Mouse (Mus musculus) small intestine, adult 2 months (tissue): ENCODE data around the gene Syne1. TPM values are rescaled to one million over a fixed set of nuclear protein-coding genes. Genes with fewer than 3 reads are reported as not detected.

ENCODE experiments used
- H3K27ac ChIP-seq: fragments of 200-500 bp; 2 replicates; pipeline ENCODE4 v1.5.1; 2012; ENCODE audit warnings: low read depth, low read length, control low read depth, inconsistent platforms; ENCODE audit not compliant: insufficient read depth
- H3K27me3 ChIP-seq: fragments of 200-500 bp; 2 replicates; pipeline ENCODE4 v1.6.1; 2012; ENCODE audit warnings: mild to moderate bottlenecking, moderate library complexity, low read length, inconsistent platforms; ENCODE audit not compliant: control insufficient read depth, insufficient read depth
- H3K36me3 ChIP-seq: fragments of 200-500 bp; 2 replicates; pipeline ENCODE4 v1.6.1; 2012; ENCODE audit warnings: mild to moderate bottlenecking, low read length, control low read depth, inconsistent platforms; ENCODE audit not compliant: control insufficient read depth, insufficient read depth
- H3K4me1 ChIP-seq: fragments of 200-500 bp; 2 replicates; pipeline ENCODE4 v1.6.1; 2012; ENCODE audit warnings: low read length, inconsistent platforms, mixed read lengths; ENCODE audit not compliant: control insufficient read depth, insufficient read depth, insufficient read length
- H3K4me3 ChIP-seq: fragments of 200-500 bp; 2 replicates; pipeline ENCODE4 v1.5.1; 2012; ENCODE audit warnings: low read depth, mild to moderate bottlenecking, control low read depth, inconsistent platforms, low read length, moderate library complexity
- CTCF ChIP-seq: fragments of 200-500 bp; IDR thresholded peaks from 2 replicates; pipeline ENCODE4 v1.5.1; 2012; ENCODE audit warnings: low read depth, mild to moderate bottlenecking, control low read depth, inconsistent platforms, low read length, moderate library complexity, mixed read lengths; ENCODE audit not compliant: insufficient replicate concordance, insufficient read length; ENCODE audit errors: extremely low read depth
- POLR2A ChIP-seq: fragments of 200-500 bp; IDR thresholded peaks from 2 replicates; pipeline ENCODE4 v1.6.1; 2012; ENCODE audit warnings: low read depth, mild to moderate bottlenecking, control low read depth, inconsistent platforms, low read length, moderate library complexity
- WGBS: fragments of 180-500 bp; shearing (Covaris S2); methylation state at CpG from one replicate; pipeline ENCODE4 v1.1.7; 2018; 5-methylcytosine and 5-hydroxymethylcytosine counted together
- polyA plus RNA-seq: library from polyadenylated mRNA; depleted of rRNA; stranded (reverse); fragments of >200 nt; gene quantifications from 2 replicates; pipeline ENCODE4 v1.2.3, GENCODE M21; 2012

Gene Syne1
- polyA plus RNA-seq, 1 experiment = 10.0 TPM

DNA sequence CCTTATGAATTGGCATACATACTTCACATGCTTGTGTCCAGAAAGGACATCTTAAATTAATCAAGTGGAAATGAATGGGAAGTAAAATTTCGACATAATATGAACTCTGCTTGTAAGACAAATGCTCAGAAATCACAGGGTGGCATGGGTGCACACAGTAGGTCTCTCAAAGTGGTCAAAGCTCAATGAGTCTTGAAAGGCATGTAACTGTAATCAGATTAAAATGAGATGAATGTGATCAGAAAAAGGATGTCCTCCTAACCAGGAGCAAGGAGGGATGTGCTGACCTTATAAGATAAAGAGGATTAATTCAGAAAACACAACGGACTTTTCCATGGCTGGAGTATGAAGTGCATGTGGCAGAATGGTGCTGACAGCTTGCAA is 453.5 kb downstream of the Syne1 start:
- 50% methylated on average over 2 of the region's 2 CpGs for WGBS
- Histone ChIP-seq H3K4me1 (no peaks in the 10 kb centered on the region), H3K27me3 (no peaks in the 10 kb centered on the region), H3K27ac (no peak overlapping the region), H3K36me3 (0 out of 2 replicates have a peak, but pooled peaks cover 2% of the 10 kb centered on the region), H3K4me3 (no peak overlapping the region)
- no peak for TF ChIP-seq POLR2A
- no peak for TF ChIP-seq CTCF

DNA sequence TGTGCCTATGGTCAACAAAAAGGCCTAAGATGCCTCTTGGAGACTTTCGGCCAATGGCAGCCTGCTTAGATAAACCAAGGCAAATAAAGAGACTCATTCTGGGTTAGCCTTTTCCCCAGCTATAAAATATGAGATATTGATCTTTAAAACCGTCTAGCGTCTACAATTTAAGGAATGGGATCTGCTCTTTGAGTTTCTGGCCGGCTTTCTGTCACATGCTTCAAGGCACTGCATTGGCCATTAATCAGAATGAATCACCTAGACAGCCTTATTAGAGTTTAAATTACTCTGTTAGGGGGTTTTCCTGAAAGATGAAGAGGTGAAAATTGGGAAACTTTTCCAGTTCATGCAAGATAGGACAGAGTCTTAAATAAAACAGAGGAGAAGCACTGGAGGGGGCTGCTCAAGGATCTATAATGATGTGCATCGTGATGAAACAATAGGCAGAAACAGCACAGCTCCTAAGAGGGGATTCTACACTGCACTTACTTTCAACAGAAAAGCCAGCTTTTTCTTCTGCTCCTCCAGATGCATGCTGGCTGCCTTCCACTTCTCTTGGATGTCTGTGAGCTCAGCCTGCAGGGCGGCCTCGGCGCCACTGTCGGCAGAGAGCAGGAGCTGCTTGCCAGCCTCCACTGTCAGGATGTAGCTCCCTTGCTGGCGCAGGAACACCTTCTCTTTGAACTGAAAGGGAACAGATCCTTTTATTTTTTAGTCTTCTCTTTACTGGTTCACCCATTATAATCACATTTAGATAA is 454.1 kb downstream of the Syne1 start:
- no peak for TF ChIP-seq POLR2A
- TF ChIP-seq CTCF = no peak
- WGBS = 61% methylated on average over 10 of the region's 10 CpGs
- Histone ChIP-seq H3K4me3 (no peak overlapping the region), H3K36me3 (0 out of 2 replicates have a peak, but pooled peaks cover 2% of the 10 kb centered on the region), H3K27ac (no peak overlapping the region), H3K4me1 (no peaks in the 10 kb centered on the region), H3K27me3 (no peaks in the 10 kb centered on the region)

DNA sequence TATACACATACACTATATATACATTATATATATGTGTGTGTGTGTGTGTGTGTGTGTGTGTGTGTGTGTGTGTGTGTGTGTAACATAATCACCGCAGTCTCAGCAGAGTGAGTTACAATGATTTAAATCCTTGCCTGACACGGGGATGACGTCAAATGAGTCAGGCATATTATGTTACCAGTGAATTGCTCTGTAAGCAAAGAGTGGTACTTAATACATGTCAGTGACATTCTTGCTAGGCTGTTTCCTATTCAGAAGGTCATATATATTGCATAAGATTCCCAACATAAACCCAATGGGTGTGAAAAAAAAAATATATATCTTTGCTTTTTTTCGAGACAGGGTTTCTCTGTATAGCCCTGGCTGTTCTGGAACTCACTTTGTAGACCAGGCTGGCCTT is 462.1 kb downstream of the Syne1 start:
- Histone ChIP-seq H3K27ac (no peak overlapping the region), H3K4me1 (no peaks in the 10 kb centered on the region), H3K4me3 (no peak overlapping the region), H3K36me3 (no peaks in the 10 kb centered on the region), H3K27me3 (no peaks in the 10 kb centered on the region)
- WGBS = 95% methylated on average over 4 of the region's 4 CpGs
- no peak for TF ChIP-seq CTCF
- no peak for TF ChIP-seq POLR2A

DNA sequence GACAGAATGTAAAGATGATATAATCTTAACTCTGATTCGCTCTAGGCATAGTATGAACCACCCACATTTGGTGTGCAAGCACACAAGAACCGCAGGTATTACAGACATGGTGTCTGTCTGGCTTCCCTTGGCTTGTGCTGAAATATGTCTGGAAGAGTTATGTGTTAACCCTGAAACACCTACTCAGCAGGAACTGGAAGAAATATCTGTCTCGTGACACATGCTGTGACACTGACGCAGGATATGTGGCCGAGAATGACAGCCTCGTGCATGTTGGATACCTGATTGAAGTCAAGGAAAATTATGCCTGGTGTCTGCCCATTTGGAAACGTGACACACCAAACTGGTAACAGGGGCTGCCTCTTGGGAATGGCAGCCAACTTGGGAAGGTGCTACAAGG is 463.9 kb downstream of the Syne1 start:
- no peaks in the 10 kb centered on the region for H3K36me3 ChIP-seq
- H3K27ac ChIP-seq = no peak overlapping the region
- 88% methylated on average over 7 of the region's 7 CpGs for WGBS
- H3K4me1 ChIP-seq = no peaks in the 10 kb centered on the region
- TF ChIP-seq CTCF (no peak), POLR2A (no peak)
- no peak overlapping the region for H3K4me3 ChIP-seq
- no peaks in the 10 kb centered on the region for H3K27me3 ChIP-seq

- Histone ChIP-seq H3K4me3 (no peak overlapping the region), H3K27ac (no peak overlapping the region), H3K36me3 (no peaks in the 10 kb centered on the region), H3K27me3 (no peaks in the 10 kb centered on the region), H3K4me1 (no peaks in the 10 kb centered on the region)
- no peak for TF ChIP-seq CTCF
- TF ChIP-seq POLR2A = no peak
- 88% methylated on average over 6 of the region's 6 CpGs for WGBS
Measured at GRCm38 (mm10) chr10:5086329-5086728, 465.0 kb downstream of the Syne1 start.

DNA sequence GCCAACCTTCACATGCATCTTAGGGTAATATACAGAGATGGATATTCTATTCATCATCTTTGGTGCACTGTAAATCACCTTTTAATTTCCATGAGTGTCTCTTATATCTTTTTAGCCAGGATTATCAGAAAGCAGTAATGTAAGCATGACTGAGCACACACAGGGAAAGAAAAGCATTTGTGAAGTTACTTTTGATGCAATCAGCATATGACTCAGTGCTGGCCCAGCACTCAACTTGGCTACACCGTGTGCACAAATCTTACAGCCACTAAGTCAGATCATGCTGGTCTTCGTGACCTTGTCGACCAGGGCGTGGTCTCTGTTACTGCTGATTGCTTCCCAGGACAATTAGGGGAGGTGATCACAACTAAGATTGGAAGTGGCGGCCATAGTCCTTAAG is 465.5 kb downstream of the Syne1 start:
- no peak for TF ChIP-seq POLR2A
- no peak for TF ChIP-seq CTCF
- Histone ChIP-seq H3K36me3 (no peaks in the 10 kb centered on the region), H3K27ac (no peak overlapping the region), H3K4me3 (no peak overlapping the region), H3K27me3 (no peaks in the 10 kb centered on the region), H3K4me1 (no peaks in the 10 kb centered on the region)
- WGBS = 65% methylated on average over 5 of the region's 5 CpGs

GRCm38 (mm10) chr10:5083716-5084115 is 467.6 kb downstream of the Syne1 start:
- Histone ChIP-seq H3K36me3 (no peaks in the 10 kb centered on the region), H3K4me3 (no peak overlapping the region), H3K27ac (no peak overlapping the region), H3K27me3 (no peaks in the 10 kb centered on the region), H3K4me1 (no peaks in the 10 kb centered on the region)
- TF ChIP-seq POLR2A (no peak), CTCF (no peak)
- WGBS = 81% methylated on average over 6 of the region's 6 CpGs
